Mouse (Mus musculus): Measurements from ENCODE around the gene Fgfr2. TPM values are rescaled to one million over a fixed set of nuclear protein-coding genes. Genes with fewer than 3 reads are reported as not detected.

The Fgfr2 gene
- polyA plus RNA-seq, 1 experiment from 2014 or later = 17.2 TPM

DNA sequence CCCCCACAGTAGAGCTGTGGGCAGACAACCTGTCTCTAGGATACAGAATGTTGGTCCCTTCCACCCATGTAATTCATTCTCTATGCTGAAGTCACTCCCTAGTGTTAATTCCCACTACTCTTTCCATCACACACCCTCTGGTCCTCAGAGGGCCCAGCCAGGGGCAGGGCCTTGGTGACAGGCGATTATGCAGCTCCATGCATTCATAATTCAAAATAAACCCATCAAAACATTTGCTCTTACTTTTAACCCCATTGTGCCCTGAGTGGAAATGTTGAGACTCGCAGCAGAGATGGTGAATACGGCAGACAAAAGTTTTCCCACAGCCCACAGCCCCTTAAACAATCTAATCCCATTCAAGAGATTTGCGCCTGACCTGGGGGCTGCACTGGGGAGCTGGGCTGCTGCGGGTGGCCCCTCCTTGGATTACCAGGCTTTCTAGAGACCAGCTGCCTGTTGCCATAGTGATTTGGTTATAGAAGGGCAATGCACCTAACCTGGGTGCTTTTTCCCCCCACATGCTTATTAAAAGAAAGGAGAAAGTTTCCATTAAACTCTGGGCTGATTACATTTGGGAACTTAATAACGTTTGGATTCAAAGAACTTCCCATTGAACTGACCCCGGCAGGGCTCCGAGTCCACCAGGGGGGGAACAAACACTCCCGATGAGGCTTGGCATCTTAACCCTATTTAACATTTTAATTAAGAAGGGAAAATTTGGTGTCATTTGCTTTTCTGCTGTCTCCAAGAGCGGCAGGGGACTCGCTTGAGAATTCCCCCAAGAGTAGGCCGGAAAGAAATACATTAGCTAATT is 2755.7 kb downstream of the Fgfr2 start:
- H3K4me2 ChIP-seq = no peak overlapping the region
- no peaks in the 10 kb centered on the region for H3K36me3 ChIP-seq
- ATAC-seq (replicated peaks; ENCODE audit: insufficient number of reproducible peaks, insufficient read depth, low FRiP score, low read depth) = no peak
- H3K27me3 ChIP-seq = no peaks in the 10 kb centered on the region
- 56% methylated on average over 12 of the region's 12 CpGs for WGBS
- 0 out of 2 replicates have a peak, but pooled peaks cover 6% of the 10 kb centered on the region for H3K9me3 ChIP-seq (replicated peaks)
- H3K4me1 ChIP-seq (replicated peaks) = no peaks in the 10 kb centered on the region
- no peak overlapping the region for H3K9ac ChIP-seq
- H3K4me3 ChIP-seq = no peak overlapping the region
- H3K27ac ChIP-seq = no peak overlapping the region

DNA sequence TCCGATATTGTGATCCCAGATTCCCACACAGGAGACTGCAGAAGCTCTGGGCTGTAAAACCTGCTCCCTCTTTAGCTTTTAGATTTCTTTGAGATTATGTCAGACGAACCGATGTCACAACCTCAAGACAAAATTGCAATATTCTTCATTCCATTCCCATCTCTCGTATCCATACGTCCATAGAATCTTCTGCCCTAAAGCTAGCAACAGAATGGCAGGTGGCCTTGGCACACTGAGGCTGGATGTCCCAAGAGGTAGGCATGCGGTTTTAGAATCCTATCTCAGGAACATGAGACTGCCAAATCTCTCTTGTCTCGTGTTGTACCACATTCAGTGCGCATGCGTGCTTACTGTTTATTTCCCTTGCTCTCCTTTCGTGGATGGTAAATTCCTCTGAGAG is 2757.4 kb downstream of the Fgfr2 start:
- 90% methylated on average over 10 of the region's 10 CpGs for WGBS
- H3K27me3 ChIP-seq = no peaks in the 10 kb centered on the region
- 0 out of 2 replicates have a peak, but pooled peaks cover 6% of the 10 kb centered on the region for H3K9me3 ChIP-seq (replicated peaks)
- no peak overlapping the region for H3K9ac ChIP-seq
- no peaks in the 10 kb centered on the region for H3K36me3 ChIP-seq
- H3K4me1 ChIP-seq (replicated peaks) = no peaks in the 10 kb centered on the region
- H3K4me2 ChIP-seq = no peak overlapping the region
- no peak overlapping the region for H3K4me3 ChIP-seq
- no peak for ATAC-seq (replicated peaks; ENCODE audit: insufficient number of reproducible peaks, insufficient read depth, low FRiP score, low read depth)
- H3K27ac ChIP-seq = no peak overlapping the region

DNA sequence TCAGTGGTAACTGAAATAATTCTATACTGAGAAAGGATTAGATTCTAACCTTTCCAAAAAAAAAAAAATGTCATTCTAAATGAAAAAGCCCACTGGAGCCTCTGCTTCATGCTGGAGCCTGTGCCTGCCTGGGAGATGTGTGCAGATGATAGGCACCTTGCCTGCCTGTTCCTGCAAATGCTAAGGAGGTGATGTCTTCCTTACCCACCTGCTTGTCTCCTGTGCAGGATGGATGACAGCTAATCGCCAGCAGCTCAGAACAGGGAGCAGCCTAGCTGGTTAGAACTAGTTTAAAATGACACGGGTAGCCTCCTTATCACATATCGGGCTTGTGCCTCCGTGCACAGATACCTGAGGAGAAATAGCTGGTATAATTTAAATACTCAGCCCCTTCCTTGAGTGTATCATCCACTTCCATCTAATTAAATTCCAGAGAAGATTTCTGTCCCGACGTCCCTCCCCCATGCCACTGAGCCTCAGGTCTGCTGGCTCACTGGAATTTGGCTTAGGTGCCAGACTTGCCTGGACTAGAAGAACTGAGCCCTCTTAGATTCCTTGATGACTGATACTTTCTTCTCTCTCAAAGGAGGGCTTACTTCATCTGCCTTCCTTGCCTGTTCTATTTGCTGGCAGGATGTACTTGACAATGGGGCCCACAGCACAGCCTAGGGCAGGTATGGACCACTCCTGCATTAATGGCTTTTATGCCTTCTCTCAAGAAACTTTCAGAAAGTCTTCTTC is 2782.6 kb downstream of the Fgfr2 start:
- no peaks in the 10 kb centered on the region for H3K9me3 ChIP-seq (replicated peaks)
- no peaks in the 10 kb centered on the region for H3K4me1 ChIP-seq (replicated peaks)
- no peak overlapping the region for H3K4me2 ChIP-seq
- no peak for ATAC-seq (replicated peaks; ENCODE audit: insufficient number of reproducible peaks, insufficient read depth, low FRiP score, low read depth)
- no peak overlapping the region for H3K4me3 ChIP-seq
- H3K9ac ChIP-seq = no peak overlapping the region
- no peak overlapping the region for H3K27ac ChIP-seq
- 62% methylated on average over 6 of the region's 6 CpGs for WGBS
- no peaks in the 10 kb centered on the region; the same call in 1 of the 2 replicates for H3K27me3 ChIP-seq
- no peaks in the 10 kb centered on the region for H3K36me3 ChIP-seq

DNA sequence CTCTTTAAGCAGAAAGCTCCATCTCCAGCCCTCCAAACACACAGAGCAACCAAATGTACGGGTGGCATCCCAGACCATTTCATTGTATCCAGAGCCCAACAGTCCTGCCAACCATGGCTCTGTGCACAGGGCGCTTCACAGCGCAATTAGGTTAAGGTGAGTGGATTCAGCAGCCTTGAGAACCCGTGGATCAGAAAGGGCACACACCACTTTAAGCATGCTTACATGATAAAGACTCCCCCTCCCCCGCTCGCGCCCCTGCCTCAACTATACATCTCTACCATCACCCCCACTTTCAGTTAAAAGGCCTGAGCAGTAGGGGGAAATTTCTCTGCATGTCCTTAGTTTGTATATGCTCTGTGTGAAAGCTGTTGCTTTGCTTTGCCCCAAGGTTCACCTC is 2785.5 kb downstream of the Fgfr2 start:
- H3K36me3 ChIP-seq = no peaks in the 10 kb centered on the region
- H3K9ac ChIP-seq = no peak overlapping the region
- no peak for ATAC-seq (replicated peaks; ENCODE audit: insufficient number of reproducible peaks, insufficient read depth, low FRiP score, low read depth)
- no peaks in the 10 kb centered on the region for H3K4me1 ChIP-seq (replicated peaks)
- no peak overlapping the region for H3K4me2 ChIP-seq
- peaks cover 4% of the 10 kb centered on the region; the same call in 1 of the 2 replicates for H3K27me3 ChIP-seq
- H3K4me3 ChIP-seq = no peak overlapping the region
- 88% methylated on average over 7 of the region's 7 CpGs for WGBS
- no peaks in the 10 kb centered on the region for H3K9me3 ChIP-seq (replicated peaks)
- H3K27ac ChIP-seq = no peak overlapping the region

DNA sequence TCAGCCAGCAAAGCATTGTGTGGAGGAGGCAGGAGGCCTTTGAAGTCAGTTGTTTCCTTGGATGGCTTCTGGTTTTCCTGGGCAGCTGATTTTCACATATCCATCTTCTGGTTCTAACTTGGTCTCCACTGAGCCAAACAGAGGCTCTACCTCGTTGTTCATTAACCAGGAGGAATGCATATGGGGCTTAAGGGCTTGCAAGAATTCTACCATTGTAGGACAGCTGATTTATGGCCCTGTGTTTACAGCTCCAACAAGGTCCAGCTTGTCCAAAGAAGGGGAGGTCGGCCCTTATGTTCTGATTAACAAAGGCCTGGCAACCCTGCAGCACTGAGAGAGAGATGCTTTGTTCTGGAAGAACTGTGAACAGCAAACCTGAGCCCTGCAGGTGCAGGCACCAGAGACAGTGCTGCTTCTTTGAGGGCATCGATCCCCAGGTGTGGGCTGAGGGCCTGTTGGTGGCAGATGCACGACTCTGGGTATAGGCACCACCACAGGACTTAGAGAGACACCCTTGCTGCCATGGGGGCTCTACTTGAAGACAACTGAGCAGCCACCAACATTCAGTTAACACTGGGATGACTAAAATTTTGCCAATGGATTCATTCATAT is 2787.6 kb downstream of the Fgfr2 start:
- no peak for ATAC-seq (replicated peaks; ENCODE audit: insufficient number of reproducible peaks, insufficient read depth, low FRiP score, low read depth)
- Histone ChIP-seq H3K36me3 (no peaks in the 10 kb centered on the region), H3K4me1 (replicated peaks) (no peaks in the 10 kb centered on the region), H3K9ac (no peak overlapping the region), H3K27me3 (peaks cover 4% of the 10 kb centered on the region; the same call in 1 of the 2 replicates), H3K4me2 (no peak overlapping the region), H3K4me3 (no peak overlapping the region), H3K27ac (no peak overlapping the region), H3K9me3 (replicated peaks) (no peaks in the 10 kb centered on the region)
- 58% methylated on average over 4 of the region's 4 CpGs for whole genome bisulfite sequencing

DNA sequence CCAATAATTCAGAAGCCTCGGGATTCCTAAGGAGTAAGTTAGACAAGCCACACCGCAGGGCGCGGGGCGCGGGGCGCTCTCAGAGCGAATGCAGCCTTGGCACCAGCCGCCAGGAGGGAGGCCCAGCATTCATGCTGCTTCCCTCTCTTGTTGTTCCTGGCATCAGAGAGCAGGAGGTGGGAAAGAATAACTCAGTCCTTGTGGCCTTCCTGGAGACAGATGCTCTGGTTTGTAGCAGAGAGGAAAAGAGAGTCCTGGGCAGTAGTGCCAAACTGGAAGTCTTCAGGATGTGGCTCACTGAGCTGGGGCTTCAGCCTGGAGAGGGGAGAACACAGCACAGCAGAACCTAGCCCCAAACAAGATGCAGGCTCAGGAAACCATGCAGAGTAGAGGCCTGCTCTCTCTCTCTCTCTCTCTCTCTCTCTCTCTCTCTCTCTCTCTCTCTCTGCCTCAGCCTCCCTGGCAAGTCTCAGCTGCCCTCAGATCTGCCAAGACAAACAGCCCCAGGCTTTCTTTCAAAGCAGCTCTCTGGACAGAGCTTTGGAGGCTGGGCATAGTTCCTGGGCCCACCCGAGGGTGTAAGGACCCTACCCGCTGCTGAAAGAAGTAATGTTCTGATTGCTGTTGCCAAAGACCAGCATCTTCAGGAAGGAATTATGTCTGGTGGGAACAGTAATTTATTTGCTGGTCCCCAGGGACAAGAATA is 2790.5 kb downstream of the Fgfr2 start:
- Histone ChIP-seq H3K4me2 (no peak overlapping the region), H3K36me3 (no peaks in the 10 kb centered on the region), H3K27ac (peak overlapping the region; percentile 49; the same call in 1 of the 2 replicates)

DNA sequence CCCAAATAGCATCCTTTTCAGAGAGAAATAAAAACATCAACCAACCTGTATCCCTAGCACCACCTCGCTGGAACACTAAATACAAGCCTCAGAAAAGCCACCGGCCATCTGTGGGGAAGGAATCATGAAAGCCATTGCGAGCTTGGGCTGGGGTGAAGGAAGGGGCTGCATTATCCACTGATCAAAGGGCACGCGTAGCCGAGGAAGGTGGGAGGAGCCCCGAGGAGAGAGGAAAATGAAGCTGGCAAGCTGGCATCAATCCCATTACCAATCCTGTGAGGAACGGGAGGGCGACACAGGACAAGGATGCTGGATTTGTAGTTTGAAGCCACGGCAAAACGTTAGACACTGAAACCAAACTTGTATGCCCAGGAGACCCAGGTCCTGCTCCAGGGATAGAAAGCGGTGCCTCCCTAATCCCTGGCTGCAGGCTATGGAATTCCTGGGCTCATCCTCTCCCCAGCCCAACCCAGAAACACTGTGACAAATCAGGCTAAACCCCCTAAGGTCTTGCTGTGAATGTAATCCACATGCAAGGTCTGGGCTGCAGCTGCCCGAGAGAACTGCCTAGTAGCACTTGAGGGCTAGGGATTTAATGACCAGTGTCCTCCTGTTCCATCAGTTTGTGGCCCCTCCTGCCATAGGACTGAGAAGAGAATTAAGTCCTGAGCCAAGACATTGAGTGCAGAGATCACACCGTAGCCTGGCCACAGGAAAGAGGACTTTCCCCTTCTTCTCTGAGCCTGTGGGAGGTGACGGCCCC is 2795.4 kb downstream of the Fgfr2 start:
- H3K27ac ChIP-seq = no peak overlapping the region
- H3K36me3 ChIP-seq = no peaks in the 10 kb centered on the region
- H3K4me2 ChIP-seq = no peak overlapping the region
- H3K9me3 ChIP-seq (replicated peaks) = no peaks in the 10 kb centered on the region
- WGBS = 20% methylated on average over 15 of the region's 15 CpGs
- H3K9ac ChIP-seq = no peak overlapping the region
- peaks cover 16% of the 10 kb centered on the region for H3K4me1 ChIP-seq (replicated peaks)
- no peak overlapping the region for H3K4me3 ChIP-seq
- ATAC-seq (replicated peaks; ENCODE audit: insufficient number of reproducible peaks, insufficient read depth, low FRiP score, low read depth) = no peak
- peaks cover 30% of the 10 kb centered on the region for H3K27me3 ChIP-seq

More for the DNA sequence above, 2790.5 kb downstream of the Fgfr2 start:
- WGBS = 70% methylated on average over 11 of the region's 11 CpGs
- Histone ChIP-seq H3K27me3 (peaks cover 17% of the 10 kb centered on the region), H3K4me1 (replicated peaks) (peaks cover 3% of the 10 kb centered on the region), H3K9ac (no peak overlapping the region), H3K4me3 (no peak overlapping the region), H3K9me3 (replicated peaks) (no peaks in the 10 kb centered on the region)
- ATAC-seq (replicated peaks; ENCODE audit: insufficient number of reproducible peaks, insufficient read depth, low FRiP score, low read depth) = peak; percentile 79

DNA sequence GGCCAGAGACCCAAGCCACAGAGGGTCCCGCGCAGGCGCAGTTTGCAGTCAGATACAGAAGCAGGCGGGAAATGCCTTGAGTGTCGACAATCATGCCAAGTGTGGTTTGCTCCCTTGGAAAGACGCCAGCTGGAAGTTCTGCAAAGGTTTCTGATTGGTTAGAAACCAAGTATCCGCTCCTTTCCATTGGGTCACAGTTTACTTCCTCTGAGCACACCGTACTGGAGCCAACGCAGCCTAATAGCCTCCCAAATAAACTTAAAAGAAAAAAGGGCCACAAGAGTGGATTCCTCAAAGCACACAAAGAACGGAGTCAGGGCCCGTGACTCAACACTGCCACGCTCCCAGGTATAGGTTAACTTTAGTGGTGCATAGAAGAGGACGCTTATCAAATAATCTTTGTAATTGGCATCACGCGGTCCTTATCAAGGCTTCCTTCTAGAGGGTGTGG is 2797.1 kb downstream of the Fgfr2 start:
- no peak for ATAC-seq (replicated peaks; ENCODE audit: insufficient number of reproducible peaks, insufficient read depth, low FRiP score, low read depth)
- no peak overlapping the region for H3K4me3 ChIP-seq
- H3K4me1 ChIP-seq (replicated peaks) = peaks cover 21% of the 10 kb centered on the region
- H3K27ac ChIP-seq = no peak overlapping the region
- peaks cover 30% of the 10 kb centered on the region for H3K27me3 ChIP-seq
- no peaks in the 10 kb centered on the region for H3K9me3 ChIP-seq (replicated peaks)
- H3K4me2 ChIP-seq = no peak overlapping the region
- no peak overlapping the region for H3K9ac ChIP-seq
- H3K36me3 ChIP-seq = no peaks in the 10 kb centered on the region
- WGBS = 52% methylated on average over 15 of the region's 15 CpGs

DNA sequence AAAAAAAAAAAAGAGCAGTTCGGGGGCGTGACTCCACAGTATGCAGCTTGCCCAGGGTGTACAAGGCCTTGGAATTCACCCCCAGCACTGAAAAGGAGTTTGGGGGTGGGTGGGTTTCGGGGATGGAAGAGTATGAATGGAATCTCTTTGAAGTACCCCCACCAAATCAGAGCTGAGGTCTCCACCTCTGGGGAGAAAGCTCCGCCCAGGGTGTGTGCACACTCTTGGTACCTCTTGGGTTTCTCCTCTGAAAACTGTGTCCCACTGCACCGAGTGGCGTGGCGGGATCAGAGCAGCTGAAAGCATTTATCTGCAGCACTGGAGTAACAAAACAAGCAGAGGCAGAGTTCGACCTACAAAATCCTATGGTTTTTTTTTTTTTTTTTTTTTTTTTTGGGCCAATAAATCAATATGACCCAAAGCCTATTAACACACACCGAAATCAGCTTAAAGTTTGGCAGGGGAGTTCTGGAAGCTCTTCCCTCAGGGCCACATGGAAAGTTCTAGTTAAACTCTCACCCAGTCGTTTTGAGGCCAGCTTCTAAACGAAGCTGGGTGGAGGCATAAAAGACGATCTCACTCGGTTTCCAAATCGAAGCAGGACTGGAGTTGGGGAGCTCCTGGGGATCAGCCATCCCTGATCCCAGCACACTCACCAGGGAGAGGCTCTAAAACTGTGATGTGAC is 2798.3 kb downstream of the Fgfr2 start:
- no peak overlapping the region for H3K9ac ChIP-seq
- no peaks in the 10 kb centered on the region for H3K9me3 ChIP-seq (replicated peaks)
- WGBS = 71% methylated on average over 14 of the region's 14 CpGs
- no peak for ATAC-seq (replicated peaks; ENCODE audit: insufficient number of reproducible peaks, insufficient read depth, low FRiP score, low read depth)
- H3K27ac ChIP-seq = no peak overlapping the region
- H3K36me3 ChIP-seq = no peaks in the 10 kb centered on the region
- H3K27me3 ChIP-seq = peaks cover 30% of the 10 kb centered on the region
- H3K4me3 ChIP-seq = no peak overlapping the region
- no peak overlapping the region for H3K4me2 ChIP-seq
- H3K4me1 ChIP-seq (replicated peaks) = peaks cover 32% of the 10 kb centered on the region

DNA sequence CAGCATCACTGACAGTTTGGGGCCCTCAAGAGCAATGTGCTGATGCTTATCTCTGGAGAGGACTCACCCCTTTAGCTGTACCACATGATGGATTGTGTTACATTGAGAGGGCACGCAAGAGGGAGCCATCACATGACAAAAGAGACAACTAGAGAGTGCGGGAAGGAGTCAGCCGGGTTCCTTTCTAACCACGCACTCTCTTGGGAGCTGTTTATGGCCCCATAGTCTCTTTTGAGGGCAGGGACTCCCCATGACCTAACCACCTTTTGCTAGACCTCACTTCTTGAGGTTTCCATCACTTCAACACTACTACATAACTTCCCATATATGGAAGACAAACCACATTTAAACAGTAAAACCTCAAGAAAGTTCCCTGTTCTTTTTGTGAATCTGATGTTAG is 2799.4 kb downstream of the Fgfr2 start:
- H3K27ac ChIP-seq = no peak overlapping the region
- H3K4me2 ChIP-seq = no peak overlapping the region
- no peak overlapping the region for H3K9ac ChIP-seq
- H3K4me3 ChIP-seq = no peak overlapping the region
- no peak for ATAC-seq (replicated peaks; ENCODE audit: insufficient number of reproducible peaks, insufficient read depth, low FRiP score, low read depth)
- peaks cover 40% of the 10 kb centered on the region for H3K4me1 ChIP-seq (replicated peaks)
- no peaks in the 10 kb centered on the region for H3K36me3 ChIP-seq
- peaks cover 29% of the 10 kb centered on the region for H3K27me3 ChIP-seq
- no peaks in the 10 kb centered on the region for H3K9me3 ChIP-seq (replicated peaks)
- WGBS = 86% methylated on average over 4 of the region's 4 CpGs
